Mouse (Mus musculus) hindbrain, postnatal 0 days (tissue): ENCODE measurements at regions not wholly inside any gene's neighbourhood (a gene's known extent, or its start where the extent isn't known, plus 50 kb on each side); places are given as distances from the start of the nearest gene placed in this dataset.

Experiments
- ATAC-seq: fragments of 200-750 bp; cut with Nextera tagmentation; 2 replicates; pipeline ENCODE4 v1.8.0; 2017; ENCODE audit warnings: mild to moderate bottlenecking, moderate TSS enrichment, moderate library complexity
- DNase-seq: peaks from one replicate; pipeline ENCODE4 v3.0.0-alpha.2; 2015; ENCODE audit warnings: low spot score
- H3K27ac ChIP-seq: fragments of 300-500 bp; sonication (generic); 2 replicates; pipeline ENCODE4 v1.5.1; 2014; ENCODE audit warnings: mild to moderate bottlenecking
- H3K27me3 ChIP-seq: fragments of 300-500 bp; sonication (generic); 2 replicates; pipeline ENCODE4 v1.6.1; 2014; ENCODE audit warnings: low read length, mixed read lengths; ENCODE audit not compliant: insufficient read depth
- H3K36me3 ChIP-seq: fragments of 300-500 bp; sonication (generic); 2 replicates; pipeline ENCODE4 v1.6.1; 2014; ENCODE audit warnings: low read length, mixed read lengths; ENCODE audit not compliant: insufficient read depth
- H3K4me1 ChIP-seq: fragments of 300-500 bp; sonication (generic); 2 replicates; pipeline ENCODE4 v1.6.1; 2014; ENCODE audit warnings: antibody characterized with exemption, low read length, mixed read lengths; ENCODE audit not compliant: insufficient read depth
- H3K4me2 ChIP-seq: fragments of 300-500 bp; sonication (generic); 2 replicates; pipeline ENCODE4 v1.6.1; 2014; ENCODE audit warnings: low read depth, mild to moderate bottlenecking, low read length, moderate library complexity, mixed read lengths
- H3K4me3 ChIP-seq: fragments of 300-500 bp; sonication (generic); 2 replicates; pipeline ENCODE4 v1.5.1; 2014; ENCODE audit warnings: low read length
- H3K9ac ChIP-seq: fragments of 300-500 bp; sonication (generic); replicated peaks from 2 replicates; pipeline ENCODE4 v1.6.1; 2014; ENCODE audit warnings: mild to moderate bottlenecking, low read length, moderate library complexity, mixed read lengths
- H3K9me3 ChIP-seq: fragments of 300-500 bp; sonication (generic); 2 replicates; pipeline ENCODE4 v1.6.1; 2016; ENCODE audit warnings: low read length, mixed read lengths
- CTCF ChIP-seq: IDR thresholded peaks from 2 replicates; pipeline ENCODE4 v1.5.1; 2016; ENCODE audit warnings: antibody characterized with exemption, control low read depth, low read depth
- WGBS: fragments of 180-500 bp; shearing (Covaris S2); extraction: QIAGEN DNeasy Blood & Tissue Kit; methylation state at CpG from one replicate; pipeline ENCODE4 v1.1.7; 2014; 5-methylcytosine and 5-hydroxymethylcytosine counted together

DNA sequence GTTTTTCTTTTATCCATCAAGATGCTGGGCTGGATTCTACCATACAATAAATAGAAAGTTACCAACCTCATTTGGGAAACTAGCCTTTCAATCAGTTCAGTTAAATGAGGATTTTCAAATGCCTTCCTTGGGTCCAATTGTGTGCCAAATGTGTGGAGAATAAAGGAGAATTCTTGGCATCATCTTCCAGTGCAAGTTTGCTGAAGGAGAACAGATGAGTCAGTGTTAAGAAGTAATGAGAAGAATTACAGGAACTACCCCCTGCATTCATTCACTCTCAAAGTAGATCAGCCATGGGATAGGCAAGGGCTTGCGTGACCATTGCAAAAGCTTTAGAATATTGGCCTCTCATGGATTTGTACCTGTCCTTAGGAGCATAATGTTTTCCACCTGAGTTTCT is 193.4 kb upstream of the Man1a start:
- H3K27me3 ChIP-seq, result no peaks in the 10 kb centered on the region
- no peaks in the 10 kb centered on the region for H3K9me3 ChIP-seq
- H3K27ac ChIP-seq, result no peak overlapping the region
- DNase-seq (no peak), ATAC-seq (no peak)
- no peak for TF ChIP-seq CTCF
- no peaks in the 10 kb centered on the region for H3K36me3 ChIP-seq
- no peaks in the 10 kb centered on the region for H3K4me1 ChIP-seq
- no peak overlapping the region for H3K9ac ChIP-seq
- 79% methylated on average over 1 of the region's 1 CpGs for WGBS
- no peak overlapping the region for H3K4me2 ChIP-seq
- no peak overlapping the region for H3K4me3 ChIP-seq

DNA sequence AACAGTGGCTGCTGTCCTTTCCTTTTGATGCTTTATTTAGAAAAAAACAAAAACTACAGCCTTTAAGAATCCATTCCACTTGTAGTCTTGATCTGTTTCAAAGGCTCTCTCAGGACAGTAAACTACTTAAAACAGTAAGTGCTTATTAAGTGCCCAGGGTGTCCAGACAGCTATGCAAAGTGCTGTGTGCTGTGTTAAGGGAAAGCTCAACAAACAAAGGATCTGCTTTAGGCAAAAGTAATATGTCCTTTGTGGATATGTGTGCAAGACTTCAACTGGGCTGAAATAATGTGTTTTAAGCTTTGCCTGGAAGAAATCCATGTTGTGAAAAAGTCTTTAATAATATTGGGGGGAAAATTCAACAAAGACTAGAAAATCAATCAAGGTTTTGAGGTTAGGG is 192.9 kb upstream of the Man1a start:
- DNase-seq, result no peak
- no peak overlapping the region for H3K4me3 ChIP-seq
- no peaks in the 10 kb centered on the region for H3K9me3 ChIP-seq
- ATAC-seq, result no peak
- H3K36me3 ChIP-seq, result no peaks in the 10 kb centered on the region
- H3K4me2 ChIP-seq, result no peak overlapping the region
- no peak for TF ChIP-seq CTCF
- no peaks in the 10 kb centered on the region for H3K27me3 ChIP-seq
- H3K4me1 ChIP-seq, result no peaks in the 10 kb centered on the region
- H3K27ac ChIP-seq, result no peak overlapping the region
- no peak overlapping the region for H3K9ac ChIP-seq

DNA sequence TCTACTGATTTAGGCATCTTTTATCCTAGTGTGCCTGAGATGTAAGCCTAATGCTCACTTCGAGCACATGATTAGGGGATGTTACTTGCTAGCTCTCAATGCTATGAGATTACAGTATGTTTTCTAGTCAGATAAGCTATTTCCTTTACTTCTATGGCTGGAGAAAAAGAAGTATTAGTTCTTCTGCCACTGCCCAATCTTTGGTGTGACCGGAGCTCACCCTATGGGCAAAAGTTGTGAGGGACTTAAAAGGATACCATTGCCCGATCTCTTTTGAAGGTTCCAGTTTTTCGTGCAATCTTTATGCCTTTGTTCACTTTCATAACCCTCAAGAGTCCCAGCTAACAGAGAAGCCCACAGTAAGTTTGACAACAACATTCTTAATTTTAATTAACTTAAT is 190.2 kb upstream of the Man1a start:
- H3K9ac ChIP-seq, result no peak overlapping the region
- no peak overlapping the region for H3K4me2 ChIP-seq
- no peak overlapping the region for H3K27ac ChIP-seq
- DNase-seq (no peak), ATAC-seq (no peak)
- H3K27me3 ChIP-seq, result no peaks in the 10 kb centered on the region
- 94% methylated on average over 4 of the region's 4 CpGs for WGBS
- H3K36me3 ChIP-seq, result no peaks in the 10 kb centered on the region
- H3K9me3 ChIP-seq, result no peaks in the 10 kb centered on the region
- H3K4me1 ChIP-seq, result no peaks in the 10 kb centered on the region
- TF ChIP-seq CTCF, result no peak
- H3K4me3 ChIP-seq, result no peak overlapping the region

DNA sequence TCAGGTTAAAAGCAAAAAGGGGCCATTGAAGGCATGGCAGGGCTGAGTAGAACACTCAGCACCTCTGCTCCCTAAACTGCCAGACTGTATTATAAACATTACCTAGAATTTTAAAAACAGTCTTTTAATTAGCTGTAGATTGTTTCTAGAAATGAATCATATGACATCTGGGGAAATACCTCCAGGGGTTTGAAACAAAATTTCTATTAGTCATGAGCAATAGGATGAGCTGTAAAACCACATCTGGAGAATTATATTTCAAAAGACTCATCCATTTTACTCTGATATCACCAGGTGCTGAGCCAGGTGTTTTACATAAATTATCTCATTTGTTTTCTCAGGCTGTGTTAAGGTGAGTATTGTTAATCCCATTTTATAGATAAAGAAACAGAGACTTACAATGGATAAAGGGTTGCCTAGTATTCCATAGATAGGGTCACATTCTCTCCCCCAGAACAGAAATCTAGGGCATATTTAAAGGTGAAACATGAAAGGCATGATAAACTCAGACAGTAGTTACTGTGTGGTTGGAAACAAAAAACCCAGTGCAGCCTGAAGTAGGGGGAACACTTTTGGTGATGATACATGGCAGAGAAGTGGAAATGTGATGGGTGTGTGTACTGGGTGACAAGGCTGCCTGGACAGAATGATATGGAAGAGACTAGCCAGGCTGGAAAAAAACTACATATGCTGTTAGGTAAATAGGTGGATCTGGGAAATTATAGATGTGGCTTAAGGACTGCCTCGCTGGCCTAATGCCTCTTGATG is 178.6 kb upstream of the Man1a start:
- no peak overlapping the region for H3K4me3 ChIP-seq
- no peaks in the 10 kb centered on the region for H3K36me3 ChIP-seq
- H3K9ac ChIP-seq, result no peak overlapping the region
- H3K27me3 ChIP-seq, result no peaks in the 10 kb centered on the region
- no peaks in the 10 kb centered on the region for H3K9me3 ChIP-seq
- DNase-seq, result no peak
- H3K4me1 ChIP-seq, result no peaks in the 10 kb centered on the region
- no peak for TF ChIP-seq CTCF
- H3K4me2 ChIP-seq, result no peak overlapping the region
- 77% methylated on average over 1 of the region's 1 CpGs for WGBS
- H3K27ac ChIP-seq, result no peak overlapping the region
- no peak for ATAC-seq

DNA sequence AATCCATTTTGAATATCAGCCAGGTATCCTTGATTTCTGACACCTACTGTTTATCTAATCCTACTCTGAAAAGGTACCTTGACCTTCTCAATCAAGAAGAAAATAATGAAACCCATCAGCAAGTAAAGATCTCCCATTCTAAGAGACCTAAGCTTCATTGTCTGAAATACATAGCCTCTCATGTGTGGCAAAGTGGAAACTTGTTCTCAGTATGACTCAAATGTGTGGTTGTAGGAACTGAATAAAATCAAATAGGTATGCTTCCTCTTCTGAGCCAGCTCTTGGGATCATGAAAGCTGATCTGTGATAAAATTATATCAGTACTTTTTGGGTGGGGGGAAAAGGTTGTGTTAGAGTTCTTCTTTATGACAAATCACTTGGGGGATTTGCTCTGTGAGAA is 168.6 kb upstream of the Man1a start:
- no peak overlapping the region for H3K9ac ChIP-seq

DNA sequence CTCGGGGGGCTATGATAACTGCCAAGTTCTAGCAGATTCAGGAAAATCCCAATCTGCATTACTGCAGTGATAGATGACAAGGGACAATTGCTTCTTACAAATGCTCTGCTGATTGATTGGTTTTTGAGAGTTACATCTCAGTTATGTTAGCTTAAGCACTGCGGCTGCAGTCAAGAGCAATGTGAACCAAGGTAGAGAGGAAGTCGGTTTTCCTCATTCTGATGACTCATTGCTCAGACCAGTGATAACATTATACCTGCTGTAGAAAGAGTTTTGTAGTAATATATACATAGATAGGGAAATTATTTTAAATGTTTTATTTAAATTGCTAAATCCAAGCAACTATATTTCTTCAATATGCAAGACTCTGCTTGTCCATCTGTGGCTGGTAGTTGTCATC is 126.0 kb upstream of the Man1a start:
- no peaks in the 10 kb centered on the region for H3K27me3 ChIP-seq
- H3K27ac ChIP-seq, result no peak overlapping the region
- no peak for DNase-seq
- no peaks in the 10 kb centered on the region for H3K4me1 ChIP-seq
- no peaks in the 10 kb centered on the region for H3K9me3 ChIP-seq
- no peaks in the 10 kb centered on the region for H3K36me3 ChIP-seq
- no peak overlapping the region for H3K4me3 ChIP-seq
- H3K9ac ChIP-seq, result no peak overlapping the region
- H3K4me2 ChIP-seq, result no peak overlapping the region
- TF ChIP-seq CTCF, result no peak
- ATAC-seq, result no peak
- 82% methylated on average over 3 of the region's 3 CpGs for WGBS

More for the DNA sequence above, 168.6 kb upstream of the Man1a start:
- H3K27ac ChIP-seq, result no peak overlapping the region
- no peak overlapping the region for H3K4me3 ChIP-seq
- H3K36me3 ChIP-seq, result no peaks in the 10 kb centered on the region
- ATAC-seq (no peak), DNase-seq (no peak)
- no peaks in the 10 kb centered on the region for H3K4me1 ChIP-seq
- no peaks in the 10 kb centered on the region for H3K27me3 ChIP-seq
- H3K4me2 ChIP-seq, result no peak overlapping the region
- H3K9me3 ChIP-seq, result no peaks in the 10 kb centered on the region
- no peak for TF ChIP-seq CTCF

DNA sequence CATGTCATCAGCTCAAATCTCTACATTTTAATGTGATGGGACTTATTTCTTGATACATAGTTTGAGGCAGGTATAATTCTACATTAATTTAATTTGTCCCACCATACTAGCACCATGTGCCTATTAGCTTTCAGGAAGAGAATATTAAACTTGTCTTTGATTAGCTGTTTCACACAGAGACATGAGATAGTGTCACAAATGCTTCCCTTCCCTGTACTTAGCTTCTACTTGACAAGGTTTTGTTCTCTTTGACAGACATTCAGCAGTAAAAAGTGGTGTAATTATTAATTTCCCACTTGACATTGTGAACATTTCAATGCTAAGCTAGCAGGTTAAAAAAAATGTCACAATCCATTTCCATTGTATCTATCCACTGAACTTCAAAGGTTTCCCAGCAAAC is 125.3 kb upstream of the Man1a start:
- Histone ChIP-seq H3K4me2 (no peak overlapping the region), H3K27ac (no peak overlapping the region), H3K9ac (no peak overlapping the region), H3K36me3 (no peaks in the 10 kb centered on the region), H3K4me1 (no peaks in the 10 kb centered on the region), H3K9me3 (no peaks in the 10 kb centered on the region), H3K4me3 (no peak overlapping the region), H3K27me3 (no peaks in the 10 kb centered on the region)
- TF ChIP-seq CTCF, result no peak
- ATAC-seq (no peak), DNase-seq (no peak)
